In genomic region chr3:94835396-94835795, GRCm38 (mm10) we compare ENCODE assay signal across 22 mouse cellular contexts. TPM values are rescaled to one million over a fixed set of nuclear protein-coding genes. Genes with fewer than 3 reads are reported as not detected.
"Had no signal": no experiment of that assay in that cellular context is flagged by ENCODE, and none has a peak within 500 bp of the region (broad histone marks: within the 10 kb centered on the region; RNA-seq: fewer than 3 reads in every experiment).

No protein-coding gene starts in this region.

- ATAC-seq: hindbrain, postnatal 0 days; intestine, embryonic 16.5 days had no signal

- DNase-seq: gastrocnemius, postnatal 14 days; gastrocnemius, postnatal 36 days; heart, adult 18-20 months; heart, postnatal 10 days; kidney, adult 11 months; kidney, adult 8-10 months; kidney, postnatal 14 days; kidney, postnatal 36 days; layer of hippocampus, adult 9-11 months; layer of hippocampus, postnatal 36 days; left cerebral cortex, postnatal 4 days had no signal

- H3K36me3 ChIP-seq: heart, embryonic 10.5 days; heart, embryonic 12.5 days; hindbrain, embryonic 13.5 days; hindbrain, embryonic 15.5 days; limb, embryonic 13.5 days; limb, embryonic 15.5 days had no signal

- H3K27ac ChIP-seq: heart, embryonic 10.5 days; hindbrain, embryonic 13.5 days; hindbrain, embryonic 15.5 days; hindbrain, postnatal 0 days; limb, embryonic 13.5 days; limb, embryonic 15.5 days; liver, embryonic 14.5 days had no signal

- H3K9me3 ChIP-seq: heart, embryonic 10.5 days; hindbrain, embryonic 13.5 days; hindbrain, embryonic 15.5 days; limb, embryonic 13.5 days; limb, embryonic 15.5 days had no signal

- H3K27me3 ChIP-seq: heart, embryonic 12.5 days; hindbrain, embryonic 15.5 days; limb, embryonic 15.5 days had no signal

- H3K4me3 ChIP-seq: heart, embryonic 10.5 days; heart, embryonic 12.5 days; hindbrain, embryonic 13.5 days; hindbrain, embryonic 15.5 days; limb, embryonic 13.5 days; limb, embryonic 15.5 days had no signal

- H3K9ac ChIP-seq: heart, embryonic 12.5 days; hindbrain, embryonic 13.5 days; hindbrain, embryonic 15.5 days; limb, embryonic 13.5 days; limb, embryonic 15.5 days; liver, embryonic 14.5 days had no signal

- H3K4me2 ChIP-seq: heart, embryonic 12.5 days; hindbrain, embryonic 13.5 days; hindbrain, embryonic 15.5 days; limb, embryonic 13.5 days; limb, embryonic 15.5 days; liver, embryonic 11.5 days had no signal

RNA-seq across cellular contexts. Expression of gene Cgn, which starts 49.1 kb away (rescaled TPM):
- total RNA-seq: hematopoietic stem cell, adult 5-6 weeks had no signal
